Mouse (Mus musculus): ENCODE measurements at regions not wholly inside any gene's neighbourhood (a gene's known extent, or its start where the extent isn't known, plus 50 kb on each side); places are given as distances from the start of the nearest gene placed in this dataset.
"Not testable (repeated sequence)": the region's sequence is repeated elsewhere in the genome, so short reads cannot be mapped to it uniquely, and the experiment has no call there.

GRCm38 (mm10) chr12:77096461-77096860 is 134.5 kb upstream of the Max start:
- Histone ChIP-seq H3K9me3 (no peaks in the 10 kb centered on the region), H3K36me3 (no peaks in the 10 kb centered on the region), H3K27ac (replicated peaks) (no peak overlapping the region), H3K4me2 (replicated peaks) (no peak overlapping the region), H3K4me1 (no peaks in the 10 kb centered on the region), H3K4me3 (no peak overlapping the region), H3K9ac (replicated peaks) (no peak overlapping the region), H3K27me3 (no peaks in the 10 kb centered on the region)
- ATAC-seq (ENCODE audit: low FRiP score, low read depth): no peak
- 86% methylated on average over 4 of the region's 4 CpGs for WGBS

- Histone ChIP-seq H3K4me3 (no peak overlapping the region), H3K27me3 (no peaks in the 10 kb centered on the region), H3K36me3 (no peaks in the 10 kb centered on the region), H3K27ac (replicated peaks) (no peak overlapping the region), H3K9ac (replicated peaks) (no peak overlapping the region), H3K9me3 (no peaks in the 10 kb centered on the region), H3K4me1 (no peaks in the 10 kb centered on the region), H3K4me2 (replicated peaks) (no peak overlapping the region)
- no peak for ATAC-seq (ENCODE audit: low FRiP score, low read depth)
- WGBS: 78% methylated on average over 3 of the region's 3 CpGs
These were observed 133.3 kb upstream of the Max start for GRCm38 (mm10) chr12:77094999-77095915.

- no peaks in the 10 kb centered on the region for H3K4me1 ChIP-seq
- no peak for ATAC-seq (ENCODE audit: low FRiP score, low read depth)
- H3K27me3 ChIP-seq: no peaks in the 10 kb centered on the region
- H3K4me2 ChIP-seq (replicated peaks): no peak overlapping the region
- no peaks in the 10 kb centered on the region for H3K36me3 ChIP-seq
- 88% methylated on average over 7 of the region's 7 CpGs for WGBS
- H3K9me3 ChIP-seq: no peaks in the 10 kb centered on the region
- H3K9ac ChIP-seq (replicated peaks): no peak overlapping the region
- no peak overlapping the region for H3K4me3 ChIP-seq
- no peak overlapping the region for H3K27ac ChIP-seq (replicated peaks)
These were observed 132.2 kb upstream of the Max start for GRCm38 (mm10) chr12:77094168-77094567.

GRCm38 (mm10) chr12:77092741-77093140 is 130.7 kb upstream of the Max start:
- no peak for ATAC-seq (ENCODE audit: low FRiP score, low read depth)
- H3K4me1 ChIP-seq: no peaks in the 10 kb centered on the region
- H3K4me2 ChIP-seq (replicated peaks): no peak overlapping the region
- H3K4me3 ChIP-seq: no peak overlapping the region
- H3K9ac ChIP-seq (replicated peaks): no peak overlapping the region
- WGBS: 70% methylated on average over 3 of the region's 3 CpGs
- H3K27me3 ChIP-seq: no peaks in the 10 kb centered on the region
- H3K9me3 ChIP-seq: no peaks in the 10 kb centered on the region
- no peak overlapping the region for H3K27ac ChIP-seq (replicated peaks)
- H3K36me3 ChIP-seq: no peaks in the 10 kb centered on the region

GRCm38 (mm10) chr12:77092143-77092542 is 130.1 kb upstream of the Max start:
- Histone ChIP-seq H3K4me3 (no peak overlapping the region), H3K9ac (replicated peaks) (no peak overlapping the region), H3K27me3 (no peaks in the 10 kb centered on the region), H3K4me1 (no peaks in the 10 kb centered on the region), H3K9me3 (no peaks in the 10 kb centered on the region), H3K27ac (replicated peaks) (no peak overlapping the region), H3K36me3 (no peaks in the 10 kb centered on the region), H3K4me2 (replicated peaks) (no peak overlapping the region)
- WGBS: 88% methylated on average over 2 of the region's 2 CpGs
- ATAC-seq (ENCODE audit: low FRiP score, low read depth): no peak

- Histone ChIP-seq H3K27me3 (no peaks in the 10 kb centered on the region), H3K9me3 (no peaks in the 10 kb centered on the region), H3K4me1 (no peaks in the 10 kb centered on the region), H3K9ac (replicated peaks) (no peak overlapping the region), H3K4me3 (no peak overlapping the region), H3K36me3 (no peaks in the 10 kb centered on the region), H3K27ac (replicated peaks) (no peak overlapping the region), H3K4me2 (replicated peaks) (no peak overlapping the region)
- ATAC-seq (ENCODE audit: low FRiP score, low read depth): no peak
- 87% methylated on average over 2 of the region's 2 CpGs for WGBS
These were observed 129.7 kb upstream of the Max start for GRCm38 (mm10) chr12:77091700-77092099.

- WGBS: 87% methylated on average over 3 of the region's 3 CpGs
- Histone ChIP-seq H3K36me3 (no peaks in the 10 kb centered on the region), H3K4me2 (replicated peaks) (no peak overlapping the region), H3K9ac (replicated peaks) (no peak overlapping the region), H3K27ac (replicated peaks) (no peak overlapping the region), H3K27me3 (no peaks in the 10 kb centered on the region), H3K4me1 (no peaks in the 10 kb centered on the region), H3K4me3 (no peak overlapping the region), H3K9me3 (no peaks in the 10 kb centered on the region)
- no peak for ATAC-seq (ENCODE audit: low FRiP score, low read depth)
These were observed 128.5 kb upstream of the Max start for GRCm38 (mm10) chr12:77090525-77090924.

GRCm38 (mm10) chr12:77089624-77090278 is 127.8 kb upstream of the Max start:
- Histone ChIP-seq H3K9ac (replicated peaks) (no peak overlapping the region), H3K36me3 (no peaks in the 10 kb centered on the region), H3K4me1 (no peaks in the 10 kb centered on the region), H3K27me3 (no peaks in the 10 kb centered on the region), H3K4me3 (no peak overlapping the region), H3K27ac (replicated peaks) (no peak overlapping the region), H3K9me3 (no peaks in the 10 kb centered on the region), H3K4me2 (replicated peaks) (no peak overlapping the region)
- 91% methylated on average over 6 of the region's 6 CpGs for WGBS
- no peak for ATAC-seq (ENCODE audit: low FRiP score, low read depth)

- Histone ChIP-seq H3K27ac (replicated peaks) (no peak overlapping the region), H3K4me3 (no peak overlapping the region), H3K4me1 (no peaks in the 10 kb centered on the region), H3K27me3 (no peaks in the 10 kb centered on the region), H3K9me3 (no peaks in the 10 kb centered on the region), H3K36me3 (no peaks in the 10 kb centered on the region), H3K4me2 (replicated peaks) (no peak overlapping the region), H3K9ac (replicated peaks) (no peak overlapping the region)
- 72% methylated on average over 2 of the region's 2 CpGs for WGBS
- ATAC-seq (ENCODE audit: low FRiP score, low read depth): no peak
These were observed 126.5 kb upstream of the Max start for GRCm38 (mm10) chr12:77088452-77088851.

GRCm38 (mm10) chr12:77086931-77087330 is 124.9 kb upstream of the Max start:
- WGBS: 78% methylated on average over 1 of the region's 1 CpGs
- H3K9me3 ChIP-seq: not testable (repeated sequence)

GRCm38 (mm10) chr12:77085894-77086293 is 123.9 kb upstream of the Max start:
- WGBS: 85% methylated on average over 5 of the region's 5 CpGs
- H3K27me3 ChIP-seq: no peaks in the 10 kb centered on the region
- H3K4me2 ChIP-seq (replicated peaks): no peak overlapping the region
- H3K4me1 ChIP-seq: no peaks in the 10 kb centered on the region
- no peaks in the 10 kb centered on the region for H3K9me3 ChIP-seq
- no peak overlapping the region for H3K9ac ChIP-seq (replicated peaks)
- H3K36me3 ChIP-seq: no peaks in the 10 kb centered on the region
- H3K27ac ChIP-seq (replicated peaks): no peak overlapping the region
- no peak for ATAC-seq (ENCODE audit: low FRiP score, low read depth)
- H3K4me3 ChIP-seq: no peak overlapping the region

More at GRCm38 (mm10) chr12:77086931-77087330, 124.9 kb upstream of the Max start:
- not testable (repeated sequence) for ATAC-seq (ENCODE audit: low FRiP score, low read depth); H3K27ac ChIP-seq (replicated peaks); H3K4me3 ChIP-seq; H3K4me2 ChIP-seq (replicated peaks); H3K9ac ChIP-seq (replicated peaks); H3K27me3 ChIP-seq; H3K36me3 ChIP-seq; H3K4me1 ChIP-seq

- H3K9ac ChIP-seq (replicated peaks): no peak overlapping the region
- ATAC-seq (ENCODE audit: low FRiP score, low read depth): no peak
- H3K4me1 ChIP-seq: no peaks in the 10 kb centered on the region
- no peaks in the 10 kb centered on the region for H3K36me3 ChIP-seq
- no peaks in the 10 kb centered on the region for H3K27me3 ChIP-seq
- no peak overlapping the region for H3K27ac ChIP-seq (replicated peaks)
- 91% methylated on average over 7 of the region's 7 CpGs for WGBS
- H3K4me3 ChIP-seq: no peak overlapping the region
- no peaks in the 10 kb centered on the region for H3K9me3 ChIP-seq
- no peak overlapping the region for H3K4me2 ChIP-seq (replicated peaks)
These were observed 123.2 kb upstream of the Max start for GRCm38 (mm10) chr12:77085244-77085643.

Measured in midbrain, embryonic 12.5 days (tissue).